Mouse (Mus musculus) lung, postnatal 4 days (tissue): ENCODE data around the gene Prnd.

Experiments used
- DNase-seq, 2 experiments: peaks; one replicate each; pipeline ENCODE4 v3.0.0; 2021

Gene Prnd

DNA sequence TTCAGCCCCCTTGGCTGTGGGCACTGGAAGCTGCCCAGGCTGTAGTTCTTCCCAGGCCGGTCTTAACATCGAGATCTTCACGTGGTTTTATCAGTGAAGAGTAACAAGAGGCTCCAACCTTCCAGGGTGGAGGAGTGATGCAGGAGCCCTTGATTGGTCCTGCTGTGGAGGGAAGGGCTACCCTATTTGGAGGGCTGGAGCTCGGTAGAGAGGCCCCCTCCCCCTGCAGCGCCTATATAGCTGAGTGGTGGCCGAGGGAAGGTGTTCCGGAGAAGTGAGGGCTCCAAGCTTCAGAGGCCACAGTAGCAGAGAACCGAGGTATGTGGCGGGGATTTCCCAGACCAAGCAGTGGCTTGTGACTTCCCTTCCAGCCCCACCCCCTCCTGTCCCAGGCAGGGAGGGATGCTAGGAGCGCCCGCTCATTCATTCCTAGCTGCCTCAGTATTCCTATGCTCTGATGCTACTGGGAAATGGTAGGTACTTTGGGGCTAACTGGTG lies at the start of gene Prnd:
Prnd (plus strand) TSS at position 264 of the 498 bp plus-strand sequence.
- peak; percentile 17 to 48 for DNase-seq

DNA sequence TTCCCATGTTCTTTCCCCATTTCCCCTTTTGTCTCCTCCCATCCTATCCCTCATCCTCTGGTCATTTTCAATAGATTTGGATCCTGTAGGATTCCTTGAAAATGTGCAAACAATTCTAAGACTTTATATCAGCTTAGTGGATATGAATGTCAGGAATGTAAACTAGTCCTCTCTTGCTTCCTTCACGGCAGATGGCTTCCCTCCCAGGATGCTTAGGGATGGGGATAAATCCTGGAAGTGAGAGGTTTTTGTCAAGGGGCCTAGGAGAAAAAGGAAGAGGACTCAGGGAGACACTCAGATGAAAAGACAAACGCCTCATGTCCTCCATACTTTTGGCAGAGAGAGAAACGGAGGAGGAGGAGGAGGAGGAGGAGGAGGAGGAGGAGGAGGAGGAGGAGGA lies 48.2 kb upstream of the Prnd start:
- no peak for DNase-seq

DNA sequence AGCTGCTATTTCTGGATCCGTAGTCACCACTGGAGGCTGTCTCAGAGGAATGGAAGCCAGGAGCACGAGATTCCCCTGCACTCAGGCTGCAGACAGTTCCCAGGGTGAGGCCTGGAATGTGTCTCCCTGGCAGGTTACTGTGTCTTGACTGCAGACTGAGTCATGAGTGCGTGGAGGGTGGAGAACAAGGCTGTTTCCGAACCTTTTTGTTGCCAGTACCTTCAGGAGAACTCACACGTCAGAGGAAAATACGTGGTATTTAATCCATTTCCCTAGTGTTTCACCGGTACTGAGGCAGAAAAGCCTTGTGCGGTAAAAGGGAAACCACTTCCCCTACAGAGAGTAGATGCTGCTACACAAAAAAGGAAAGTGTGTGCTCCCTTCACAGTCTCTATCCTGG lies 47.8 kb upstream of the Prnd start:
- peak in 1 of 2 experiments; percentile 58 for DNase-seq

DNA sequence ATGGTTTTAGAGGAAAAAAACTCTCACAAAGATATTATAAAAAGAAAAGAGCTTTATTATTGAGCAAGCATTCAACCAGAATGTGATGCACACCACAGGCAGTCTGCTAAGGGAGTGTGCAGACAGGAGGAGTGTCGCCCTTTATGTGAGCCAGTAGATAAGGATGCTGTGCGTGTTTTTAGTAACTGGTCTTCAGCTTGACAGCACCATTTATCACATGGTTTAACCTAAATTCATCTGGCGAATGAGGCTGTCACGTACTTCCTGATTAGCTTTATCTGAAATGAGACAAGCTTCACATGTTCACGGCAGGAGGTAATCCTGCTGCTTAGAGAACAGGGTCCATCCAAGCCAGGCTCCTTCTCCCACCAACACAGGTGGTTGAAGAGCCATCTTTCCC lies 45.6 kb upstream of the Prnd start:
- DNase-seq: no peak

DNA sequence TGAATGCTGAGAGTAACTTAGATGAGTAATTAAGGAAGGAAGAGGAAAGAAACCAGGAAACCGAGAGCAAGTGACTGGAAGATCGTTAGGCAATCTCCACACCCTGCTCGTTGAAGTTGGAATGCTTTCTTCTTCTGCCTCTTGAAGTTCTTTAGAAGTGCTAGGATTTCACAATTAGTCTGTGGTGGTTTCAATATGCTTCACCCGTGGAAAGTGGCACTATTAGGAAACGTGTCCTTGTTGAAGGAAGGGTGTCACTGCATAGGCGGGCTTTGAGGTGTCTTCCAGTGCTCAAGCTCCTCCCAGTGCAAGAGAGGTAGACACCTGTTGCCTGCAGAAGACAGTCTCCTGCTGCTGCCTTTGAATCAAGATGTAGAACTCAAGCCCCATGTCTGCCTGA lies 44.9 kb upstream of the Prnd start:
- peak; percentile 39 to 43 for DNase-seq

DNA sequence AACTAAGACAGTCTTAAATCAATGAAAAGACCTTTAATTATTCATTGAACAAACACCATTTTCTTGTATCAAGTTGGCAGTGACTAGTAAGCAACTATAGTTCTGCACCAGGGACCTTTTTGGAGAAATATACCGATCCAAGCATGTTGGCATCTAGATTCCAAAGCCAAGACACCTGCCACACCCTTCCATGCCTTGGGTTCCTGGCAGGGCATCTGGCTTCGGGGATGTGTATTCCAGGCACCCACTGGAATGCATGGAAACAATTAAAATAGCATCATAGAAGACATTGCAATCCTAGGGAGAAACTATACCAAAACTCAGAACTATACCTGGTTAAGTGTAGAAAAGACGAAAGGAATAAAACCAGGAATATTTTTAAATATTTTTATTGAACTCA lies 44.4 kb upstream of the Prnd start:
- DNase-seq: no peak

DNA sequence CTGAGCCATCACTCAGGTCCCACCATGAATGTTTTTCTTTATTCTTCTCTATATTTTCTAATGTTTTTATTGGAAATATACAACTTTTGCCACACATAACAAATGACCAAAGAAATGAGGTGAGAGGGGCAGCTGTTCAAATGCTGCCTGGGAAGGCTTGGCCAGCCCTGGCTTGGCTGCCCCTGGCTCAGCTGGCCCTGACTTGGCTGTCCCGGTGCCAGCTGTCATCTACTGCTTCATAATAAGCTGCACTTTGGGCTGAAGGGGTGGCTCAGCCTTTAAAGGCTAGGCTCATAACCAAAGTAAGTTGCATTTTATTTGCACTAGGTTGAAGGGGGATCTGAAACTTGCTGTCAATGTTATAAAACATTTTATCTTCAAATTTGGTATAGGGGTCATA lies 43.8 kb upstream of the Prnd start:
- DNase-seq: peak in 1 of 2 experiments; percentile 67

DNA sequence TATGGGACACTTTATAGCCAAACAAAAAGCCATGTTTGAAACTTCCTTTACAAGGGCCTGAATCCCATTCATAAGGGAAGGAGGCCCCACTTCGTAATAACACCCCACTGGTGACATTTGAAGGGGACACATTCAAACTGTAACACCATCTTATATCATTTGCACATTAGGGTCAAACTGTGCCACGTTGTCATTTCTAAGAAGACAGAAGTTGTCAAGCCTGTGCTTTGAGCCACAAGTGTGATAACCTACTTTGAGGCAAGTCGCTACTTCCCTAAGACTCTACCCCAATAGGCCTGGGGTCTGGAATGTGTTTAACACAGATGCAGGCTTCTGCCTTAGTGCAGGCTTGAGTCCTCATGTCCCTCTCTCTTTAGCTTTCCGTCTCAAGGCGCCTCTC lies 43.4 kb upstream of the Prnd start:
- DNase-seq: no peak

DNA sequence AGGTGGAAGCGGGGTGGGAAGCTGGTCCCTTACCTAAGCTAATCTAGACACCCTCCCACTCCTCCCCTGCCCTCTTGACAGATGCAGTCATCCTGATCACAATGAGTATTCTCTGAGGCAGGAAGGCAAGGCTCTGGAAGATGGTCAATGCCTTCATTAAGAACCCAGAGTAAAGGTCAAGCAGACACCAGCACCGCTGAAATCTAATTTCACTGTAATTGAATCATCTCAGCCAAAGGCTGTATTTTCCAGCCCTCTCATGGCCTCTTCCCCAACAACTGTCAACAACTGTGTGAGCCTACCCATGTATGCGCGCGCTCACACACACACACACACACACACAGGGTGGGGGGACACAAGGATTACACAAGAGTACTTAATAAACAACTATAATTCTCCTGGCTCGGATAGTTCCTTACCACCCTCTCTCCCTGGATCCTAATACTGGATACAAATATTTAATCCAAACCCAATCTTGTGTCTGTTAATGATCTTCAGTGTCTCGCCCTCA lies 42.3 kb upstream of the Prnd start:
- DNase-seq: no peak

DNA sequence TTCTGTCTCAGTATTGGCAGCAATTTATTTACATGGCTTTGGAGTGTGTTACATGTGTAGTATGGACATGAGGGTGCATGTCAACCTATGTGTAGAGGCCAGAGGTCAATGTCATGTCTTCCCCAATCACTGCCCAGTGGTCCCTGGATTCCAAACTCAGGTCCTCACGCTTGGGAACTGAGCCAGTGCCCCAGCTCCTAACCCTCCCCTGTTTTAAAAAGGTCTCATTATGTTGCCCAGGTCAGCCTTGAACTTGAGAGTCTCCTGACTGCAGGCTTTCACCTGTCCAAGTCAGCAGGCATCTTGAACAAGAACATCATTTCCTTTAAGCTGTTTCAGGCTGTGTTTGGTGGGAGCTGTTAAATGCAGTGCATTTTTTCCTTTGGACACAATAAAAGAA lies 41.8 kb upstream of the Prnd start:
- no peak for DNase-seq

DNA sequence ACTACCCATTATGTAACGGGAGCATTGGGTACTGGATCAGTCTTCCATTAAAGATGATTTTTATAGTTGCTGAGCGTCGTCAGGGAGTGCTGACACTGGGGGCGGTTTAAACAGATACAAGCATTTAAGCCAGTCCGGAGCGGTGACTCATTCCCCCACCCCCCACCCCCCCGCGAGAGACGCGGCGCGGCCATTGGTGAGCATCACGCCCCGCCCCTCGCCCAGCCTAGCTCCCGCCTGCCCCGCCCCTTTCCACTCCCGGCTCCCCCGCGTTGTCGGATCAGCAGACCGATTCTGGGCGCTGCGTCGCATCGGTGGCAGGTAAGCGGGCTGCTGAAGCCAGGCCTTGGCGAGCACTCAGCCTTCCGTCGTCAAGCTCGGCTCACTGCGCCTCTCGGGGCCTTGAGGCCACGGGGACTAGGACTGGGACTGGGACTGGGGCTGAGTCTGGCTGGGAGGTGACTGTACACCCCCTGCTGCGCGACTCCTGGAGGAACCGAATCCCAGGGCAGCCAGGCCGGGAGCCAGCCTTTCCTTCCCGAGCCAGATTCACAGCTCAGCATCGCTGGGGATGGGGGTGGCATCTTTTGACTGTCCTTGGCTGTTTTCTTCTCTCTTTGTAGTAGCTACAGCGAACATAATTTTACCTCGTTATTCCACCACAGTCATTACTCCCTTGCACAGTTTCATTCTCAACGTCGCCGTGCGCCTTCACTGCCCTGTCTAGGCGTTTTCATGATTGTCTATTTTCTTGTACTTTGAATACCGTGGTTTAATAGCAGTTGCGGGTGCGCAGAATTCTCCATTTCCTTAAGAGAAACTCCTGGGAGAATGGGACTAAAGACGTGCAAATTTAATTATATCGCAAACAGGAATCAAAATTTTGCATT lies 40.7 kb upstream of the Prnd start, which contains the start of the genes Prnp and Prn:
Prnp (plus strand) TSS at position 246 of the 890 bp plus-strand sequence.
Prn (plus strand) TSS at position 275 of the 890 bp plus-strand sequence.
- DNase-seq: peak; percentile 91

DNA sequence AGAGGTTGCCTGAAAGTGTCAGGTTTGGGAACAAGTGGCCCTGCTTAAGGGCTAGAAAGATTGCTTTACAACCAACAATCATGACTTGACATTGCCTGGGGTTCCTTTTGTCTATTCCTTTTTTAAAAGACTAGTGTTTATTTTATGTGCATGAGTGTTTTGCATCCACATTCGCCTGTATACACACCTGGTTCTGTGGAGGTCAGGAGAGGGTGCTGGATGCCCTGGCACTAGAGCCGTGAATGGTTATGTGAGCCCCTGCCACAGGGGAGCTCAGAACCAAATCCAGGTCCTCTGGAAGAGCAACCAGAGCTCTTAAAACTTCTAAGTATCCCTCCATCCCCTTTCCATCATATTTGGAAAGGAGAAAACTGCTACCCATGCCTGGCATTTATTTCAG lies 39.8 kb upstream of the Prnd start:
- no peak for DNase-seq

DNA sequence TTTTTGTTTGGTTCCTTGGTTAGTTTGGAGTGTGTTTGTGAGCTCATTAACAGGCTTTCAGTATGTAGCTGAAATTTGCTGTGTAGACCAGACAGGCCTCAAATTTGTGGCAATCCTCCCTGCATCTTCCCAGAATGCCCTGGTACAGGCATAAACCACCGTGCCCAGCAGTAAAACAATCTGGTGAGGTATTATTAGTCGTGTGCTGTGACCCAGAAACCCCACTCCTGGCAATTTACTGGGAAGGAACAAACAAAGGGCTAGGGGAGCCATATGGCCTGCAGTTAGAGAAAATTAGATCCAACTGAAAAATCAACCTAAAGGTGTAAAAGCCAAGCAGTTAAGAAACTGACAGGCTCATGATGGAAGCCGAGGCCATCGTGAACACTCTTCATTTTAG lies 39.3 kb upstream of the Prnd start:
- no peak for DNase-seq

DNA sequence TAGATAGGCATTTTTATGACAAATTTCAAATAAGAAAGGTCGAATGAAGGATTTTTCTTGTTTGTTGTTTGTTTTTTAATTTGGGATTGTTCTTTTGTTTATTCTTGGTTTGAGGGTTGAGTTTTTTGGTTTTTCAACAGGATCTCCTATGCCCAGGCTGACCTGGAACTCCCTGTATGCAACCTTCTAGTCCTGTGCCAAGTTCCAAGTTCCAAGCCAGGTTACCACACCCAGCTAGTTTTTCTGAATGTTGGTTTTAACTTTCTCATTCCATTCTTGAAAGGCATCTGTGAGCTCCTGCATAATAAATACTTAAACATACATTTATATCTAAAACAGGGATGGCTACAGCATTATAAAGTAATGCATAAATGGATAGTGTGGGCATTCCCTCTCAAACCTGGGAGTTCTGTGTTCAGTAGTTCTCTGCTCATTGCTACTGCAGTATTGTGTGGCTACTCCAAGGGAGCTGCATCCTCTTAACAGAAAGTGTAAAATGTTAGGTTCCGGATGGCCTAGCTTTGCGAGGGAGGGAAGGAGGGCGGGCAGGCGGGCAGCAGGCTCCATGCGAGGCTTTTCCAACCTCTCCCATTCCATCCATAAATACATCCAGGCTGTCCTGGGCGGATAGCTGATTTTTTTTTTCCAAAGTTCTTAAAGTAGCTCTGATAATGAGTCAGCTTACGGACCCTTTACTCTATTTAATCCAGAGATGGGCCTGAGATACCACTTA lies 38.0 kb upstream of the Prnd start:
- DNase-seq: no peak

DNA sequence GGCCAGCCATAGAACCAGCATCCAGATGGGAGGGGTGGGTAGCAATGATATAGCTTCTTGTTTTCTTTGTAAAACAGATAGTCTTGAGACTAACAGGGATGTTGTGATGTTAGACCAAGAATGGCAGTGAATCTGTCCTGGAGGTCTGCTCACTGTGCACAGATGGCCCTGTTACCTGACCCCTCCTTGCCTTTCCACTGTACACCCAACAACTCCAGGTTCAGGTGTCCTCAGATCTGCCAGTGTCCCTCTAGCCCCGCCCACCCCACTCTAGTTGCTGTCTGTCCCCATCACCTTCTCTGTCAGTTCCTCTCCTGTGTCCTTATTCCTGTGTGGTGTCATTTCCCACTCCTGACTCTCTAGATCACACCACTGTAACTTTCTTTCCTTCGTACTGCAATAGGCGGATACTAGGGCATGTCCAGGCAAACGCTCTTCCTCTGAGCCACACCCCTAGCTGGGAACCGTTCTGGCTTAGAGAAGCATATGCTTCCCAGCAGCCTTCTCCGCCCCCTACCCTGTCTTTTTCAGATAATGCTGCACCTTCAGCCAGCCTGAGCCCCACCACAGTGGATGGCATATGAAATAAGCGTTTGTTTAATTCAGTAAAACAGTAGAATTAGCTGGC lies 18.3 kb upstream of the Prnd start:
- no peak for DNase-seq

DNA sequence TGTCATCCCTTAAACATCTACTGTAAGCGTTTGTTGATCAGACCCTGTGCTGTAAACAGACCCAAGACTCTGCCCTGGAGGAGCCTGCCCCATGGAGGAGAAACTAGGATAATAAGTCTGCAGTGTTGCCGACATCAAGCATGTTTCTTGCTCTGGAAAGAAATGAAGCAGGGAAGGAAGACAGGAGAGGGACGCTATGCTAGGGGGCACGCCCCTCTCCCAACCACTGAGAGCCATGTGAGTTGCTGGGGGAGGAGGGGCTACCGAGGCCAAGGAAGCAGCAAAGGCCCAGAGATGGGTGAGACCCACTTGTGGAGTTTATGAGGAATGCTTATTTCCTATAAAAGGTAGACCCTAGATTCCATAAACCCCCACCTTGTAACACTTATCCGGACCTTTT lies 17.6 kb upstream of the Prnd start:
- no peak for DNase-seq

DNA sequence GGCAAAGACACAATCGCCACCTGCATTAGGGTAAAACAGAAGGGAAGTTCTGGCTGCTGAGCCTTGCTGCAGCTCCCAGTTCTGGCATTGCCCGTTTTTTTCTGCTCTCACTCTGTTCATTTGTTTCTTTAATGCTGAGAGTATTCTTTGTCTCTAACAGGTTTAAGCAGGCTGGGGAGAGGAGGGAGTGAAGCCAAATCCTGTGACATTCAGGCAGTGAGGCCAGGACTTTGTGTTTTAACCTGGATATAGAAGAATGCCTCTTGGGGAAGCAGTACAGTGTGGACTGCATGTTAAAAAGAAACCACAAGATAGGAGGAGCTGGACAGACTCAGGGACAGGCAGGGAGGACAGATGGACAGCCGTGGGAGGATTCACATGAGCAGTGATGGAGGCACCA lies 17.1 kb upstream of the Prnd start:
- no peak for DNase-seq

DNA sequence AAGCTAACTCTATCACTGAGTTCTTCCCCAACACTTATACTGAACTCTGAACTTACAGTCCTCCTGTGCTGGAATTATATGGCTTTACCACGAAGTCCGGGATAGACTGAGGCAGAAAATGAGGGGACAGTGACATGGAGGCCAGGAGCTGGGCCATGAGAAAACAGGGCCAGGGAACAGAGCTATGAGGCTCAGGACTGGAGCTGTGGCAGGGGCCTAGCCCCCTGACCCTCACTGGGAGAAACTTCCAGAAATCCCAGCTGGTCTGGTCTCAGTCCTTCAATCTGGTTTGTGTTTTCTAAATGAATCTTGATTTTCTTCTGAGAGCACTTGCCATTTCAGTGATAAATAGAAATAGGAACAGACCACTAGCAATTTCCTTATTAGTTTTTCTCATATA lies 16.4 kb upstream of the Prnd start:
- no peak for DNase-seq

DNA sequence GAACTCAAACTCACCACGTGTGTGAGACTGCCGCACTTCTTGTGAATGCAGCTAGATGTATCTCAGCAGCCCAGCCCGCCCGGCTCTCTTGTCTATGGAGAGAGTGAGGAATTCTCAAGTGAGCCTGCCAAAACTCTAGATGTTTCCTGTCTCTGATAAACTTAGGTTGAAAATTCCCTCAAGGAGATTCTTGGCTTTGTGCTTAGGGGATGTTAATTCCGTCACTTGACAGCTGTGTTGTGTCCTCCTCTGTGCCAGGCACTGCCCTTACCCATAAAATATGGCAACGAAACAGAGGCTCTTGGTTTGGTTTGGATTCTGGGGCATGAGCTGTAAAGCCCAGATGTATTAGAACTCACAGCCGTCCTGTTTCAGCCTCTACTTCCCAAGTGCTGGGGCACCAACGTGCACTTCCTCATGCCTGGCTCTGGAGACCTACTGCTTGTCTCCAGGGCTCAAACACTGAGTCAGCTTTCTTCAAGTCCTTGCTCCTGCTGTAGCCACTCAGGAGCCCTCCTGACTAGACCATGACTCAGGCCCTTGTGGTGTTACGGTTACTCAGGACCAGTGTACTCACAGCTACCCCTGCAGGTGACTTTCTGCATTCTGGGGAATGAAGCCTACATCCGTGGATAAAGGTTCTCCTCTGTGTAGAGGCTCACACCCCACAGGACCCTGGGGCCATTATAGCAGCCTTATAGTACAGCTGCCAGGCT lies 15.1 kb upstream of the Prnd start:
- DNase-seq: peak; percentile 49 to 58

DNA sequence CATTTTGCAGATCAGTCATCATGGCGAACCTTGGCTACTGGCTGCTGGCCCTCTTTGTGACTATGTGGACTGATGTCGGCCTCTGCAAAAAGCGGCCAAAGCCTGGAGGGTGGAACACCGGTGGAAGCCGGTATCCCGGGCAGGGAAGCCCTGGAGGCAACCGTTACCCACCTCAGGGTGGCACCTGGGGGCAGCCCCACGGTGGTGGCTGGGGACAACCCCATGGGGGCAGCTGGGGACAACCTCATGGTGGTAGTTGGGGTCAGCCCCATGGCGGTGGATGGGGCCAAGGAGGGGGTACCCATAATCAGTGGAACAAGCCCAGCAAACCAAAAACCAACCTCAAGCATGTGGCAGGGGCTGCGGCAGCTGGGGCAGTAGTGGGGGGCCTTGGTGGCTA lies 14.3 kb upstream of the Prnd start:
- DNase-seq: no peak

DNA sequence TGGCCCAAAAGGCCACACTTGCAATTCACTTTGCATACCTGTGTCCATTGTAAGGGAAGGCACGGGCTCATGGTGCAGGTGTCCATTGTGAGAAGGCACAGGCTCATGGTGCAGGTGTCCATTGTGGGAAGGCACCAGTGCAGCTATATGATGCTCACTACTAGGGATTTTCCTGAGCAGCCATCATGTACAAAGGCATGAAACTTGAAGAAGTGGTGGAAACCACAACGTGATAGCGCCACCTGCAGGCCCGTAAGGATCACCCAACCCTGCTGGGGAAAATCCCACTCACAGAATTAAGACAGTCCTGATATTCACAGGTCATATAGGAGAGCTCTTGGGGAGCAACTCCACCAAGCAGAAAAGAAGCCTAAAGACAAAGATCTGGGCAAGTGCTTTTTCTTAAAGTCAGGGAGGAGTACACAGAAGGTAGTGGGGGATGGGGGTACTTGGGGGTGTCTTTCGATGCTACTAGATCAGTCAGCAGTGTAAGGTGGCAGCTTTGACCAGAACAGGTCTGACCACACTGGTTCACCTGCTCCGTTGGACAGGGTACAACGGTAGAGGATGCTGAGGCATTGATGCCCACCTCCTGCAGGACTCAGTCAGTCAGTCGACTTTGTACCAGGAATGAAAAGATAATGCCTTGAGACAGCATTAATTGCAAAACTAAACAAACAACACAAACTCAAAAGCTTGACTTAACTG lies 11.1 kb upstream of the Prnd start:
- peak; percentile 45 to 62 for DNase-seq

DNA sequence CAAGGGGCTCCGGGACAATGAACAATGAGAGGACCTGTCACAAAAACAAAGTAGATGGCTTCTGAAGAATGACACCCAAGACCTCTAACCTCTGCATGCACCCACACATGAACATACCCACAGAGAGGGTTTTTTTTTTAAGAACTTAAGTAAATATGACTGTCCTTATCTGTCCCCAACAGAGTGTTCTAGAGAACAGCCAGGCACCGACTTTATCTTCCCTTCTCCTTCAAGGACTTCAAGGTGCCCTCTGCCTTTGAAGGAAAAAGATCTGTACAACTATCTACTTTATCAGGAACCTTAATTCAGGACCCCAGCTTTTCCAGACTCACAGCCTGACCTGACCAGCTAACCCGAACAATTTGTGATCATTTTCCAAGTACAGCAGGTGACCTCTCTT lies 10.2 kb upstream of the Prnd start:
- no peak for DNase-seq
